ENCODE assay signal across 7 mouse cellular contexts in genomic region chr1:56972950-56973592, GRCm38 (mm10). TPM values are rescaled to one million over a fixed set of nuclear protein-coding genes. Genes with fewer than 3 reads are reported as not detected.
DNase-seq lines count a peak whose midpoint lies in the region; ATAC-seq and TF ChIP-seq lines count a peak whose summit lies in the region.

No protein-coding gene starts in this region.

- H3K79me2 ChIP-seq in heart, adult 2 months (replicated peaks; ENCODE audit: control insufficient read depth, insufficient read depth, low read length), result no peaks in the 10 kb centered on the region

- peak; percentile 93 for DNase-seq in adrenal gland, postnatal 14 days
- DNase-seq in embryonic facial prominence, embryonic 10.5 days (ENCODE audit: low spot score), result peak; percentile 93
- peak; percentile 94 to 99 for DNase-seq in heart, adult 2 months
- DNase-seq in kidney, adult 8-10 months, result peak; percentile 89 to 96
- DNase-seq in midbrain, embryonic 14.5 days, result peak; percentile 95
- peak; percentile 80 to 92 for DNase-seq in spleen, adult 18-20 months

- peaks cover 61% of the 10 kb centered on the region for H3K4me1 ChIP-seq in embryonic facial prominence, embryonic 10.5 days
- H3K4me1 ChIP-seq in heart, adult 2 months (ENCODE audit: control insufficient read depth, insufficient read depth, low read length), result no peaks in the 10 kb centered on the region; the same call in 1 of the 2 replicates
- peaks cover 44% of the 10 kb centered on the region for H3K4me1 ChIP-seq in limb, embryonic 12.5 days (replicated peaks)
- H3K4me1 ChIP-seq in midbrain, embryonic 14.5 days (ENCODE audit: control insufficient read depth, insufficient read depth, low read length), result peaks cover 14% of the 10 kb centered on the region

- ATAC-seq in limb, embryonic 12.5 days (ENCODE audit: insufficient number of reproducible peaks, insufficient read depth, low FRiP score, low TSS enrichment, low read depth), result peak; percentile 68
- ATAC-seq in midbrain, embryonic 14.5 days (ENCODE audit: low FRiP score, low TSS enrichment), result peak; percentile 62

- peak overlapping the region; percentile 92 for H3K9ac ChIP-seq in heart, adult 2 months (ENCODE audit: low read depth, low read length)
- H3K9ac ChIP-seq in limb, embryonic 12.5 days (replicated peaks), result peak overlapping the region; percentile 79
- H3K9ac ChIP-seq in midbrain, embryonic 14.5 days (replicated peaks; ENCODE audit: low read length), result peak overlapping the region; percentile 59

- under 1% methylated on average over 47 of the region's 47 CpGs for WGBS in embryonic facial prominence, embryonic 10.5 days
- under 1% methylated on average over 47 of the region's 47 CpGs for WGBS in heart, adult 2 months
- under 1% methylated on average over 47 of the region's 47 CpGs for WGBS in limb, embryonic 12.5 days
- under 1% methylated on average over 47 of the region's 47 CpGs for WGBS in midbrain, embryonic 14.5 days

- peak overlapping the region; percentile 82 for H3K4me3 ChIP-seq in embryonic facial prominence, embryonic 10.5 days
- H3K4me3 ChIP-seq in heart, adult 2 months, result peak overlapping the region; percentile 98
- H3K4me3 ChIP-seq in limb, embryonic 12.5 days (replicated peaks), result peak overlapping the region; percentile 68
- peak overlapping the region; percentile 61 for H3K4me3 ChIP-seq in midbrain, embryonic 14.5 days (replicated peaks; ENCODE audit: low read depth, low read length)

- intact Hi-C loops in heart, adult 2 months (cut with DNase I), result loop anchor here (10.0 kb wide), 1 partner anchor 1568 kb away; the partner anchor contains the start of gene Plcl1

- TF ChIP-seq POLR2A in heart, adult 2 months (IDR thresholded peaks at IDR 0.05; ENCODE audit: insufficient read depth, low read depth, low read length), result no peak

- TF ChIP-seq CTCF in heart, adult 2 months (IDR thresholded peaks at IDR 0.05), result no peak

- H3K9me3 ChIP-seq in embryonic facial prominence, embryonic 10.5 days, result no peaks in the 10 kb centered on the region
- H3K9me3 ChIP-seq in limb, embryonic 12.5 days, result no peaks in the 10 kb centered on the region
- H3K9me3 ChIP-seq in midbrain, embryonic 14.5 days (ENCODE audit: control insufficient read depth, low read length), result no peaks in the 10 kb centered on the region

- peak overlapping the region; percentile 96 for H3K4me2 ChIP-seq in limb, embryonic 12.5 days
- peak overlapping the region; percentile 94 for H3K4me2 ChIP-seq in midbrain, embryonic 14.5 days (ENCODE audit: low read length)

- TF ChIP-seq EP300 in heart, adult 2 months (IDR thresholded peaks at IDR 0.05; ENCODE audit: insufficient read depth, low read depth, low read length), result no peak

- H3K36me3 ChIP-seq in embryonic facial prominence, embryonic 10.5 days (replicated peaks), result no peaks in the 10 kb centered on the region
- H3K36me3 ChIP-seq in heart, adult 2 months (ENCODE audit: control insufficient read depth, insufficient read depth, low read length), result no peaks in the 10 kb centered on the region
- no peaks in the 10 kb centered on the region for H3K36me3 ChIP-seq in limb, embryonic 12.5 days
- H3K36me3 ChIP-seq in midbrain, embryonic 14.5 days (ENCODE audit: control insufficient read depth, insufficient read depth, low read length), result no peaks in the 10 kb centered on the region

- H3K27me3 ChIP-seq in embryonic facial prominence, embryonic 10.5 days (replicated peaks; ENCODE audit: low read depth, poor library complexity, severe bottlenecking), result peaks cover 69% of the 10 kb centered on the region
- H3K27me3 ChIP-seq in heart, adult 2 months (ENCODE audit: control insufficient read depth, insufficient read depth, low read length), result peaks cover 25% of the 10 kb centered on the region
- peaks cover 68% of the 10 kb centered on the region for H3K27me3 ChIP-seq in limb, embryonic 12.5 days
- H3K27me3 ChIP-seq in midbrain, embryonic 14.5 days (ENCODE audit: control insufficient read depth, insufficient read depth, low read length), result peaks cover 62% of the 10 kb centered on the region

- peak overlapping the region; percentile 98 for H3K27ac ChIP-seq in embryonic facial prominence, embryonic 10.5 days (replicated peaks)
- peak overlapping the region; percentile 71 for H3K27ac ChIP-seq in heart, adult 2 months
- H3K27ac ChIP-seq in limb, embryonic 12.5 days, result peak overlapping the region; percentile 91
- H3K27ac ChIP-seq in midbrain, embryonic 14.5 days (replicated peaks; ENCODE audit: low read depth, low read length), result peak overlapping the region; percentile 68

RNA-seq across cellular contexts. Expression of gene Satb2, which starts 5.4 kb away (rescaled TPM):
- 1.6 and 1.8 TPM in 2 replicates for total RNA-seq in adrenal gland, postnatal 14 days (2021)
- 9.0 and 11.3 TPM in 2 replicates for polyA plus RNA-seq in embryonic facial prominence, embryonic 10.5 days (2016; fragmentation: Nextera tagmentation; extraction: Ambion mirVana)
- under 1 TPM; 0.25 to 0.39 TPM for total RNA-seq in heart, adult 2 months (2021)
- polyA plus RNA-seq in heart, adult 2 months (2012; rRNA removed), result 0.14 and 0.18 TPM in 2 replicates
- 1.9 and 2.1 TPM in 2 replicates for polyA plus RNA-seq in limb, embryonic 12.5 days (2016; fragmentation: Nextera tagmentation; extraction: Ambion mirVana)
- 0.78 and 1.1 TPM in 2 replicates for polyA plus RNA-seq in midbrain, embryonic 14.5 days (2014; fragmentation: Nextera tagmentation; extraction: Ambion mirVana)

Comparison
In these comparisons a context has a peak if more than half of its experiments do, and no peak if none do; other contexts are left out.
1. Peak in every context shown above with its lines: DNase-seq, ATAC-seq, H3K4me3 ChIP-seq and H3K27ac ChIP-seq.